Mouse (Mus musculus): Measurements from ENCODE around the gene Arhgap6. TPM values are rescaled to one million over a fixed set of nuclear protein-coding genes. Genes with fewer than 3 reads are reported as not detected.
"Not testable (repeated sequence)": the region's sequence is repeated elsewhere in the genome, so short reads cannot be mapped to it uniquely, and the experiment has no call there.

Arhgap6 gene
- polyA plus RNA-seq, 1 experiment: 1.2 TPM

- no peak overlapping the region for H3K4me3 ChIP-seq (ENCODE audit: low read depth, low read length)
- H3K27me3 ChIP-seq (ENCODE audit: control insufficient read depth, insufficient read depth, low read length): no peaks in the 10 kb centered on the region
- H3K27ac ChIP-seq (ENCODE audit: insufficient read depth, low read depth, low read length): no peak overlapping the region
- no peaks in the 10 kb centered on the region for H3K4me1 ChIP-seq (ENCODE audit: control insufficient read depth, insufficient read depth, insufficient read length, low read length)
- 77% methylated on average over 26 of the region's 26 CpGs for WGBS
- no peaks in the 10 kb centered on the region for H3K36me3 ChIP-seq (ENCODE audit: control insufficient read depth, insufficient read depth, low read length)
- TF ChIP-seq CTCF (IDR thresholded peaks at IDR 0.05; ENCODE audit: extremely low read depth, insufficient read length, insufficient replicate concordance, low read depth, low read length): no peak
- TF ChIP-seq POLR2A (IDR thresholded peaks at IDR 0.05; ENCODE audit: low read depth, low read length): no peak
Measured at GRCm38 (mm10) chrX:169302271-169303045, 507.6 kb downstream of the Arhgap6 start.

GRCm38 (mm10) chrX:169303945-169304344 lies 509.0 kb downstream of the Arhgap6 start:
- 38% methylated on average over 3 of the region's 3 CpGs for WGBS
- no peak overlapping the region for H3K27ac ChIP-seq (ENCODE audit: insufficient read depth, low read depth, low read length)
- H3K4me3 ChIP-seq (ENCODE audit: low read depth, low read length): no peak overlapping the region
- H3K4me1 ChIP-seq (ENCODE audit: control insufficient read depth, insufficient read depth, insufficient read length, low read length): peaks cover 1% of the 10 kb centered on the region; the same call in 1 of the 2 replicates
- no peaks in the 10 kb centered on the region for H3K36me3 ChIP-seq (ENCODE audit: control insufficient read depth, insufficient read depth, low read length)
- no peaks in the 10 kb centered on the region for H3K27me3 ChIP-seq (ENCODE audit: control insufficient read depth, insufficient read depth, low read length)
- TF ChIP-seq CTCF (IDR thresholded peaks at IDR 0.05; ENCODE audit: extremely low read depth, insufficient read length, insufficient replicate concordance, low read depth, low read length): no peak
- TF ChIP-seq POLR2A (IDR thresholded peaks at IDR 0.05; ENCODE audit: low read depth, low read length): no peak

DNA sequence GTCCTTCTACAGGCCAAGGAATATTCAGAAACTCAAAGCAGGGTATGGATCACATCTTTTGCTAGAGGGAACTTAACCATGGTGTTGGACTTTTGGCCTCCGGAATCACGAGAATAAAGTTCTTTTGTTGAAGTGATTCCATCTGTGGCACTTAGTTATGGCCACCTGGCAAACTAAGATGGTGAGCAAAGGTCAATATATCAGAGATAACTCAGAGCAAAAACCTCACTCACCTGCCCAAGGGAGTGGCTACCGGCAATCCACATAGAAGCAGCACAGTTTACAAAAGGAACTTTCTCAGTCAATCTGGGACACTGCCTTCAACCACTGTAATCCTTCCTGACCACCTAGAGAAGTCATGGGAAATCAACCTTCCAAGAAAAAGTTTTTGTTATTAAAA lies 513.7 kb downstream of the Arhgap6 start:
- 38% methylated on average over 3 of the region's 3 CpGs for whole genome bisulfite sequencing
- H3K27me3 ChIP-seq (ENCODE audit: control insufficient read depth, insufficient read depth, low read length): no peaks in the 10 kb centered on the region
- TF ChIP-seq CTCF (IDR thresholded peaks at IDR 0.05; ENCODE audit: extremely low read depth, insufficient read length, insufficient replicate concordance, low read depth, low read length) (no peak), POLR2A (IDR thresholded peaks at IDR 0.05; ENCODE audit: low read depth, low read length) (no peak)
- peaks cover 7% of the 10 kb centered on the region for H3K36me3 ChIP-seq (ENCODE audit: control insufficient read depth, insufficient read depth, low read length)
- peaks cover 1% of the 10 kb centered on the region; the same call in 1 of the 2 replicates for H3K4me1 ChIP-seq (ENCODE audit: control insufficient read depth, insufficient read depth, insufficient read length, low read length)
- H3K4me3 ChIP-seq (ENCODE audit: low read depth, low read length): no peak overlapping the region
- peak overlapping the region; percentile 96 for H3K27ac ChIP-seq (ENCODE audit: insufficient read depth, low read depth, low read length)

- Histone ChIP-seq H3K27me3 (ENCODE audit: control insufficient read depth, insufficient read depth, low read length) (no peaks in the 10 kb centered on the region), H3K27ac (ENCODE audit: insufficient read depth, low read depth, low read length) (peak overlapping the region; percentile 23; the same call in 1 of the 2 replicates), H3K4me1 (ENCODE audit: control insufficient read depth, insufficient read depth, insufficient read length, low read length) (0 out of 2 replicates have a peak, but pooled peaks cover 1% of the 10 kb centered on the region), H3K36me3 (ENCODE audit: control insufficient read depth, insufficient read depth, low read length) (peaks cover 6% of the 10 kb centered on the region), H3K4me3 (ENCODE audit: low read depth, low read length) (peak overlapping the region; percentile 86)
- no peak for TF ChIP-seq CTCF (IDR thresholded peaks at IDR 0.05; ENCODE audit: extremely low read depth, insufficient read length, insufficient replicate concordance, low read depth, low read length)
- no peak for TF ChIP-seq POLR2A (IDR thresholded peaks at IDR 0.05; ENCODE audit: low read depth, low read length)
- 18% methylated on average over 12 of the region's 12 CpGs for WGBS
Measured at GRCm38 (mm10) chrX:169319066-169319760, 524.3 kb downstream of the Arhgap6 start.

DNA sequence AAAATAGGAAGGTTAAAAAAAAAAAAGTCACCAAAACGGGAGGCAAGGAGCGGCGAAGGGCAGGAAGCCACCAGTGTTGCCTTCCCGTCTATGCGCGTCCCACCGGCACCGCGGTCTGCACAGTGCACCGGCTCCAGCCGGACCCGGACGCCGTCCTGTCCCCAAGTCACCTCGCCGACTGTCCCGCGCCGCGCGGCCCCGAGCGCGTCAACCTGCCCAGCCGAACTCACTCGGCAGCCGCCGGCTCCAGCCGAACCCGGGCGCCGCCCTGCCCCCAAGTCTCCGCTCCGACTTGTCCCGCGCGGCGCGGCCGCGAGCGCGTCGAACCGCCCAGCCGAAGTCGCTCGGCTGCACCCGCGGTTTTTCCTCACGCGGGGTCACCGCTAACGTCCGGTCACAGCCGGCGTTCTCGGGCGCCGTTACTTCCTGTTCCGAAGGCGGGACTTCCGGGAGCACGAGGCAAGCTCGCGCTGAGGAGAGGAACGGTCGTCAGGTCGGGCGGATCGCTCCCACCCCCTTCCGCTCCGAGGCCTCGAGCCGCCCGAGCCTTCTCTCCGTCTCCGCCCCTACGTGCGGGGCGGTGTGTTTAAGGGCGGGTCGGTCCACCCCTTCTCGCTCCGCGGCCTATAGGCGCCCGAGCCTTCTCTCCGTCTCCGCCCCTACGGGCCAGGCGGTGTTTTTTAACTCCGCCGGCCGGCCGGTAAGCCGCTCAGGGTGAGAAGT lies 525.2 kb downstream of the Arhgap6 start, which contains the start of gene Hccs:
Hccs (minus strand) TSS at position 428 of the 723 bp plus-strand sequence.
- no peaks in the 10 kb centered on the region for H3K27me3 ChIP-seq (ENCODE audit: control insufficient read depth, insufficient read depth, low read length)
- H3K36me3 ChIP-seq (ENCODE audit: control insufficient read depth, insufficient read depth, low read length): peaks cover 6% of the 10 kb centered on the region
- H3K27ac ChIP-seq (ENCODE audit: insufficient read depth, low read depth, low read length): peak within 1 kb of the TSS; percentile 81
- TF ChIP-seq CTCF (IDR thresholded peaks at IDR 0.05; ENCODE audit: extremely low read depth, insufficient read length, insufficient replicate concordance, low read depth, low read length) (no peak), POLR2A (IDR thresholded peaks at IDR 0.05; ENCODE audit: low read depth, low read length) (peak; percentile 19; the same call in 1 of the 2 replicates)
- 0 out of 2 replicates have a peak, but pooled peaks cover 1% of the 10 kb centered on the region for H3K4me1 ChIP-seq (ENCODE audit: control insufficient read depth, insufficient read depth, insufficient read length, low read length)
- H3K4me3 ChIP-seq (ENCODE audit: low read depth, low read length): peak within 1 kb of the TSS; percentile 86
- WGBS: 25% methylated on average over 97 of the region's 97 CpGs

DNA sequence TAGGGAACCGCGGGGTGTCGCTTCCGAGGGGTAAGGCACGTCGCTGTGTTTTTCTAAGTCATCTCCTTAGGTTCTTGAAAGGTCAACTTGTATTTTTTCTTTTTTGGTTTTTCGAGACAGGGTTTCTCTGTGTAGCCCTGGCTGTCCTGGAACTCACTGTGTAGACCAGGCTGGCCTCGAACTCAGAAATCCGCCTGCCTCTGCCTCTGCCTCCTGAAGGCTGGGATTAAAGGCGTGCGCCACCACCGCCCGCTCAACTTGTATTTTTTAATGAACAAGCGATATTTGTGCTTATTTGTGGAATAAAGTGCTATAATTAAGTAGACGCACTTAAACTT lies 525.7 kb downstream of the Arhgap6 start:
- not testable (repeated sequence) for H3K27me3 ChIP-seq (ENCODE audit: control insufficient read depth, insufficient read depth, low read length); H3K27ac ChIP-seq (ENCODE audit: insufficient read depth, low read depth, low read length); H3K36me3 ChIP-seq (ENCODE audit: control insufficient read depth, insufficient read depth, low read length); H3K4me1 ChIP-seq (ENCODE audit: control insufficient read depth, insufficient read depth, insufficient read length, low read length)
- 20% methylated on average over 15 of the region's 15 CpGs for WGBS
- peak overlapping the region; percentile 86 for H3K4me3 ChIP-seq (ENCODE audit: low read depth, low read length)

Data from small intestine, adult 2 months (tissue).